Mouse (Mus musculus) gastrocnemius, postnatal 4 days (tissue): ENCODE measurements around the gene Cox17. TPM values are rescaled to one million over a fixed set of nuclear protein-coding genes. Genes with fewer than 3 reads are reported as not detected.
"Not testable (repeated sequence)": the region's sequence is repeated elsewhere in the genome, so short reads cannot be mapped to it uniquely, and the experiment has no call there.

Experiments used
- DNase-seq, 2 experiments: peaks; one replicate each; pipeline ENCODE4 v3.0.0; 2021 to 2022; ENCODE audit warnings: low spot score in 2 of 2, mixed read lengths in 2 of 2
- long read RNA-seq, 2 experiments: library from polyadenylated mRNA; stranded (forward); transcript quantifications; one replicate each; pipeline ENCODE4 v2.0.0; 2021
- total RNA-seq, 2 experiments: library from RNA; stranded (reverse); gene quantifications; 2 replicates each; pipeline ENCODE4 v1.2.3; 2021

Gene Cox17
- total RNA-seq: 100 to 1,000 TPM; 109 to 129 TPM
- long read RNA-seq, experiment 1, transcript Cox17-201 (3 exons, 444 nt): major isoform, 62 of 64 reads
- long read RNA-seq, experiment 1, partial matches to known transcripts: 0 of 64 reads
- long read RNA-seq, experiment 1, other reads (novel, unspliced or antisense): 0 of 64 reads
- long read RNA-seq, experiment 2, transcript Cox17-204 (2 exons, 2,396 nt): minor isoform, 5 of 65 reads
- long read RNA-seq, experiment 2, transcript Cox17-201 (3 exons, 444 nt): major isoform, 57 of 65 reads
- long read RNA-seq, experiment 2, partial matches to known transcripts: 1 of 65 reads
- long read RNA-seq, experiment 2, other reads (novel, unspliced or antisense): 2 of 65 reads

DNA sequence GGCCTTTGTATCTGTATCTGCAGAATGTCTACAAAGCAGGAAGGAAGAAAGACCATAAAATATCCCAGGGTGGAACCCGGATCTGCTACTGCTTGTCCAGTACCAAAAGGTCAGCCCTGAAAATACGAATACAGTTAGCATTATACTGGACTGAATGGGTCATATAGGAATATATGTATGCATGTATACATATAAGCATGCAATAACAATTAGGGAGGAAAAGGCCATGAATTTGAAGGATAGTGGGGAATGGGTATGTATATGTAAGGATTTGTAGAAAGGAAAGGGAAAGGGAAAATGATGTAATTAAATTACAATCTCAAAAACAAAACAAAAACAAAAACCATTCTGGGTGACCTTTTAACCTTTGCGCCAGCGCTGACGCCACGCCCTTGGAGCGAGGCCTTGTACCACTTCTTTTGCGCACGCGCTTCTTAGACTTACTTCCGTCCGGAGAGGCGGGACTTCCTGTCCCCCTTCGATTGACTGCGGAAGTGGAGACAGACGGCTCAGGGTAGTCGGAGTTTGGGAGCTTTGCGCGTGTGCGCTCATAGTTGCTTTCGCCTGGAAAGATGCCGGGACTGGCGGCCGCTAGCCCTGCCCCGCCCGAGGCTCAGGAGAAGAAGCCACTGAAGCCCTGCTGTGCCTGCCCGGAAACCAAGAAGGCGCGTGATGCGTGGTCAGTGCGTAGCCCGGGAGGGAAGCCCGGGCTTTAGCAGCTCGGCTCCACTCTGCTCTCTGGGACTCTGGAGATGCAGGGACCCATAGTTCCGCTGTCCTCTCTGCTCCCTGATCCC lies at the start of gene Cox17, which contains the start of gene Gm21987:
Gene Cox17 (plus strand): TSS at position 463 of the 797 bp plus-strand sequence.
Gene Gm21987 (plus strand): TSS at position 512 of the 797 bp plus-strand sequence.
- peak; percentile 79 to 92 for DNase-seq

- no peak for DNase-seq
Observed at GRCm38 (mm10) chr16:38298410-38298809, 48.4 kb upstream of the Cox17 start.

GRCm38 (mm10) chr16:38302367-38302766 lies 44.4 kb upstream of the Cox17 start:
- DNase-seq: no peak

GRCm38 (mm10) chr16:38304460-38305194 lies 42.2 kb upstream of the Cox17 start:
- DNase-seq: peak in 1 of 2 experiments; percentile 24

DNA sequence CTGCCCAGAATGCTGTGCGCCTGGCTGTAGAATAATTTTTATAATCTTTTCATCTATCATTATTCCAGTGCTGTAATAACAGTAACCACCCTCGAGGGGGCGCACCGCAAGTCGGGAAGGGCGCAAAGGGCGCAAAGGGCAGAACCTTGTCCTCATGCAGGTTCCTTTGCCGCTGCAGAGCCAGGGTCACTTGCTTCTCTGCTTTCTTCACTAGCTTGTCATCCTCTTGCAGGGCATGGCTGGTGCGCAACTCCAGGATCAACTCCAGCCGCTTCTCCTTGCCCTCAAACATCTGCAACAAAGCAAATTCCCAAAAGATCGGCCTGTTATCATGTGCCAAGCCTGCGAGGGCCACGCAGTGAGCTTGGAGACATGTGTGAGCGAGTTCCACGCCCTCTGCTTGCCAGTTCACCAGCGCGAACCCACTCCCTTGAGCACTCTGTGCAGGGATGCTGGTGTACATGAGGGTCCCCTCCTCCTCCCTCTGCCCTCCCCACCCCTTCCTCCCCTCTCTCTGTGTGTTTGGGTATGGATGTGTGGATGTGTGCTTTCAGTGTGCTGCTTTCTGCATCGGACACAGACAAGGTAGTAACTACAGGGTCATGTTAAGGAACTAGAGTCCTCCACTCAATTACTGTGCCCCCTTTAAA lies 40.1 kb upstream of the Cox17 start:
- peak in 1 of 2 experiments; percentile 25 for DNase-seq

- no peak for DNase-seq
Observed at GRCm38 (mm10) chr16:38307221-38307605, 39.6 kb upstream of the Cox17 start.

- DNase-seq: no peak
Observed at GRCm38 (mm10) chr16:38307651-38308050, 39.1 kb upstream of the Cox17 start.

DNA sequence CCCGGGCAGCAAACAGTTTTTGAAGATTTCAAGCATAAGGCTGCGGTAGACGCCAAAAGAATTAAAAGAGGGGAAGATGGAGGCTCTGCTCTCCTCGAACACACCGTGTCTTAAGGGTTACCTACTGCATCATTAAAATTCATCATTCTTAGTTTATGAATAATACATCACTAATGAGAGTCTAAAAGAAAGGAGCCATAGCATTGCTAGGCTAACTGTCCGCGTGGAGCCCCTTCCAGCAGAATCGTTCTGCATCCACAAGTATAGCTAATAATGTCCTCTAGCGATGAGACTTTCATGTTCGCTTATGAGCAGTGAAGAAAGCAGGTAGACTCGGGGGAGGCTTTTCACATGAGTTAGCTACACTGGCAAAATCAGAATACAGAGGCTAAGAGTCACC lies 38.6 kb upstream of the Cox17 start:
- no peak for DNase-seq

- no peak for DNase-seq
Observed at GRCm38 (mm10) chr16:38318492-38318891, 28.3 kb upstream of the Cox17 start.

DNA sequence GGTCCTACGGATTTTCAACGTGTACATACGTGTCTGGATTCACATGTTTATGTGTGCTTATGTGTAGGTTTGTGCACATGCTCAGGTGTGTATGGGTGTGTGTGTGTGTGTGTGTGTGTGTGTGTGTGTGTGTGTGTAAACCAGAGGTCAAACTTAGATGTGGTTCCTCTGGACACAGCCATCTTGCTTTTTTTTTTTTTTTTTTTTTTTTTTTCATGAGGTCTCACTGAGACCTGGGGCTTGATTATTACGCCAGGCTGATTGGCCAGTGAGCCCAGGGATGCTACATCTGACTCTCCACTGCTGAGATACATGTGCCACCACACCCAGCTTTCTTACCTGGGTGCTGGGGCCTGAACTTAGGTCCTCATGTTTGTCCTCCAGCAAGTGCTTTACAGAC lies 27.7 kb upstream of the Cox17 start:
- DNase-seq: no peak

GRCm38 (mm10) chr16:38321452-38321935 lies 25.3 kb upstream of the Cox17 start:
- peak in 1 of 2 experiments; percentile 22 for DNase-seq

- DNase-seq: no peak
Observed at GRCm38 (mm10) chr16:38324311-38324710, 22.5 kb upstream of the Cox17 start.

DNA sequence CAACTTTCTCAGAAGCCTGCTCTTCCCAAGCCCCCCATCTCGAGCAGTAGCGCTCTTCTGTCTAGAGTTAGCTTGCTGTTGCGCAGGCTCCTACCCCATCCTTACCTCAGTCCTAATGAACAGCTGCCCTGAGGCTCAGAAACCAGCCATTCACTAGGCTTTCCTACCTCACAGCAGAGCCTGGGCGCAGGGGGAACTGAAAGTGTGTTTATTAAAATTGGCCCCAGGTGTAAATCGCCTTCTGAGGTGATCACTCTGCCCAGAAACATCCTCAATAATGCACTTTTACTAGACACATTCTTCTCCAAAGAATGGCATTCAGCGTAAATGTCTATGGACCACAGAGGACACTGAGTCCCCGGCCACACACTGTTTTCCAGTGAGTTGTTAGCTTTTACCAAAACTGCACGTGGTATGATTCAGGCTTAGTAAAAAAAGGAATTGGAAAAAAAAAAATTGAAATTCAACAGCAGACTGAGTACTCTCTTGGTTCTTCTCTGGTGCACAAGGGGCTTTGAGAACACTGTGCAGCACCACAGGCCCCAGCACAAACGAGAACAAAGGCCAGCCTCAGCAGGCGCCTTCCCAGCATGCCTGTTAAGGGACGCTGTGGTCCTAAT lies 19.9 kb upstream of the Cox17 start:
- DNase-seq: no peak

DNA sequence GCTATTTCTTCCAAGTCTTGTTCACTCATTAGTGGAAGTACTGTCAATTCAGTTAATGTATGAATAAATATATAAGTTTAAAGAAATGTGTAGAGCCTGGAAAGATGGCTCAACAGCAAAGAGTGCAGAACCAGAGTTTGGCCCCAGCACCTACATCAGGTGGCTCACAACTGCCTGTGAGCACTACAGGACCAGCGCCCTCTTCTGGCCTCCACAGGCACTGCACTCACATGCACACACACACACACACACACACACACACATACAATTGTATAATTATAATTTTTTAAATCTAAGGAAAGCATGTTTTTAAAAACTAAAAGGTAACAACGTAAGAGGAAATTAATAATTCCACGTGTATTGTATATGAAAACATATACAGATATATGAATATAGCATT lies 17.5 kb upstream of the Cox17 start:
- DNase-seq: no peak

- no peak for DNase-seq
Observed at GRCm38 (mm10) chr16:38334431-38334830, 12.4 kb upstream of the Cox17 start.

GRCm38 (mm10) chr16:38338077-38338476 lies 8.7 kb upstream of the Cox17 start:
- not testable (repeated sequence) for DNase-seq

DNA sequence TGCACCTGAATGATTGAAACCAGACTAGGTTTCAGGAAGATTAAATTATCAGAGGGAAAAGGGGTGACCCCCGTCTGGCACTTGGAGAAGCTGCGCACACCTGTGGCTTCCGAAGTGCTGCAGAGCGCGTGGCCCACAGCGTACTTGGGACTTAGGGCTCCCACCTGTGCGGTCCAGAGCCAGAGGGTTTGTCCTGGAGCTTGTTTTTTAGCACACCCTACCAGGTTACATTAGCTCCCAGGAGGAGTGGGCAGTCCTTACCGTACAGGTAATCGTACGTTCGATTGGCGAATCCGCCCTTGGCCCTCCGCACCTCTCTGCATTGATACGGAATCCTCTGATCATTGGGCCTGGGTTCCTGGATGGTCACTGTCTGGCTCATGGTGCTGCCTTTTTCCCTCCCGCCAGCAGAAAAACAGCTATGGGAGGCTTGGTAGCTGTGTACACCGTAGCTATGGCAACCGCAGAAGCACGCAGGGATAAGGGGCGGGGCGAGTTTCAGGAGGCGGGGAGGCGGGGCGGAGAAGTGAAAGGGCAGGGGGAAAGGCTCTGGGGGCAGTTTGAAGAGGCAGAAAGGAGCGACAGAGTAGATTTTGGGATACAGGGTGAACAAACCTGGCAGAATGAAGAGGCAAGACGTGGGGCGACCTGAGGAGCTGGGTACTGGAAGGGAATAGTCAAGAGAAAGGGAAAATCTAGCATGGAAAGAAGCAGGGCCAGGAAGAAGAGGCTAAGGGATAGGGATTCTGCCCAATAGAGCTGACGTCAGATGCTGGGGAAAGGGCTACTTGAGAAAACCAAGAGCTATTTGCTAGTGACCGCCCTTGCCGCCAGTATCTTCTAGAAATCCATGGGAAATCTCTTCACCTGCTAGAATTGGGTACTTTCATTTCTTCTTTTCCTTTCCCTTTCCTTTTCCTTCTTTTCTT lies 5.1 kb upstream of the Cox17 start, which contains the start of gene Maats1:
Gene Maats1 (minus strand): TSS at position 748 of the 929 bp plus-strand sequence.
- peak; percentile 64 to 84 for DNase-seq

- no peak for DNase-seq
Observed at GRCm38 (mm10) chr16:38344941-38345725, 1.7 kb upstream of the Cox17 start.
